Mouse (Mus musculus) gastrocnemius, postnatal 14 days (tissue): ENCODE results near the gene Trim14. TPM values are rescaled to one million over a fixed set of nuclear protein-coding genes. Genes with fewer than 3 reads are reported as not detected.

Experiments
- DNase-seq: peaks from one replicate; pipeline ENCODE4 v3.0.0; 2021; ENCODE audit warnings: mixed read lengths
- intact Hi-C: fragments of 180-260 bp; cut with DNase I; formaldehyde crosslinking; loops from one replicate; pipeline ENCODE4 v1.15.1; 2025; ENCODE audit warnings: low total_unique reads
- total RNA-seq, 2 experiments: library from RNA; stranded (reverse); gene quantifications; 2 replicates each; pipeline ENCODE4 v1.2.3; 2021

Trim14 gene
- total RNA-seq, 2 experiments from 2014 or later, result 0.66 to 0.93 TPM

DNA sequence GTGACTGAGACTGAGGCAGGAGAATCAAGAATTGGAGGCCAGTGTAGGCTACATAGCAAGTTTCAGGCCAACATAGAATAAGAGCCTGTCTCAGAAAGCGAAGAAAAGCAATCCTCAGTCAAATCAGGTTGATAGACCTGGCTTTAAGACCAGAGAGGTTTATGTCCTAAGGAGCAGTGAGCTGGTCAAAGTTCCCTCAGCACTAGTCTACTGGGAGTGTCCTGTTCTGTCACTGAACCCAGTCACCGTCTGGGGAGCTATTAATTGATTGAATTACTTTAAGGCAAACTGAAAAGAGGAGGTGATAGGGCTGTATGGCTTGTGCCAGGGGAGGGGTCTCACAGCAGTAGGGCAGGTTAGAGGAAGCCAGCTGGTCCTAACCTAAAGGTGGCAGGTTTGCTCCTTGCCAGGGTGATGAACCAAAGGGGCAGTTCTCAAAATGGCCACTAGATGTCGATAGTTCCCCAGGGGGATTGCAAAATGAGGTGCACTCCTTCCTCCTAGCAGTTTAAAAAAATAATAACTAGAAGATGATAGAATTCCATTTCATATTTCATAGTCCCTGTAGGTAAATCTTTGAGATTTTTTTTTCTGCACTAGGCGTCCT lies 38.6 kb downstream of the Trim14 start:
- intact Hi-C loops, result no loop called here
- DNase-seq, result peak; percentile 47

GRCm38 (mm10) chr4:46495543-46495942 lies 40.4 kb downstream of the Trim14 start:
- DNase-seq, result no peak
- intact Hi-C loops, result no loop called here

DNA sequence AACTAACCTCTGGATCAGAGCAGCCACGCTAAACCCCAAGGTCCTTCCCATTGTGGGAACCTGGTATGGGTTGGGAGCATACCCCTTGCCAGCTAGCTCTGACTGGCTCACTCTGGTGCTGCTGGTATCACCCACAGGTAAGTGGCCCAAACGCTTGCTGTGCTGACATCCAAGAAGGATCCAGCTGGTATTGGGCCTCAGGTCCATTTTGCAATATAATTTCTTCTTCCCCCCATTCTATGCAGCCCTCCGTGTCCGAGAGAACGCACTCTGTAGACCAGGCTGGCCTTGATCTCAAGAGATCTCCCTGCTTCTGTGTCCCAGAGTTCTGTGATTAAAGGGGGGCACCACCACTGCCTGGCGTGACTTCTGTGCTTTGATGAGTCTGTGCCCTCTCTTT lies 42.9 kb downstream of the Trim14 start:
- intact Hi-C loops, result no loop called here

GRCm38 (mm10) chr4:46489028-46489925 lies 46.7 kb downstream of the Trim14 start, which contains the start of gene Nans:
Nans (plus strand) TSS chr4:46489248.
- peak; percentile 97 for DNase-seq
- intact Hi-C loops, result no loop called here

More for the DNA sequence above, 42.9 kb downstream of the Trim14 start:
- no peak for DNase-seq

DNA sequence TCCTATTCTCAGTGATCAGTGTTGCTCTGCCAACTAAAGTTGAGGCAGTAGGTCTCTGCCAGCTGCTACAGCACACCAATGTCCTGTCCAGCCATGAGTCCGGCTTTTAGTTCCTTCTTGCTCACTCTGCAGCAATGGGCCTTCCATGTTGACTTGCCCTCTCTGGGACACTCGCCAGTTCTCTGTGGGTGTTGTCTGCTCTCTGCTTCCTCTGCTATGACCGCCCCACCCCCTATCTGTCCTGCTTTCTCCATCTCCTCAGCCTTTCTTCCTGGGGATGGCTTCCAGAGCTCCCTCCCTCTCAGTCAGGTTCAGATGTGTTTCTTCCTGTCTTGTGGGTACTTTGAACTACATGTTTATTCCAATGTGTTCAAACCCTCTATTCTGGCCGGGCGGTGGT lies 48.6 kb downstream of the Trim14 start:
- intact Hi-C loops, result no loop called here
- peak; percentile 57 for DNase-seq

- DNase-seq, result peak; percentile 85
These were observed 50.1 kb downstream of the Trim14 start for GRCm38 (mm10) chr4:46485696-46486417.

DNA sequence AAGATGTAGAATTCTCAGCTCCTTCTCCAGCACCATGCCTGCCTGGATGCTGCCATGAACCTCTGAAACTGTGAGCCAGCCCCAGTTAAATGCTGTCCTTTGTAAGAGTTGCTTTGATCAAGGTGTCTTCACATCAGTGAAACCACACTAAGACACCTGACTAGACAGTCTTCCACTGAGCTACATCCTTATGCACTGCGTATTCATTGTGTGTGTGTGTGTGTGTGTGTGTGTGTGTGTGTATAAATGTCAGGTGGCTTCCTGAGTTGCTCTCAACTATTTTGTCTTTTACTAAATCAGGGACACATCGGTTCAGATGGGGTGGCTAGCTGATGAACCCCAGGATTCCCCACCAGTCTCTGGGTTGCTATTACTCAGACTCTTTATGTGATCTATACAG lies 56.9 kb downstream of the Trim14 start:
- no peak for DNase-seq

More at GRCm38 (mm10) chr4:46485696-46486417, 50.1 kb downstream of the Trim14 start:
- intact Hi-C loops, result no loop called here

GRCm38 (mm10) chr4:46475101-46475500 lies 60.8 kb downstream of the Trim14 start:
- intact Hi-C loops, result no loop called here
- no peak for DNase-seq

More for the DNA sequence above, 56.9 kb downstream of the Trim14 start:
- intact Hi-C loops, result no loop called here

- intact Hi-C loops, result no loop called here
- DNase-seq, result no peak
These were observed 70.2 kb downstream of the Trim14 start for GRCm38 (mm10) chr4:46465740-46466139.

DNA sequence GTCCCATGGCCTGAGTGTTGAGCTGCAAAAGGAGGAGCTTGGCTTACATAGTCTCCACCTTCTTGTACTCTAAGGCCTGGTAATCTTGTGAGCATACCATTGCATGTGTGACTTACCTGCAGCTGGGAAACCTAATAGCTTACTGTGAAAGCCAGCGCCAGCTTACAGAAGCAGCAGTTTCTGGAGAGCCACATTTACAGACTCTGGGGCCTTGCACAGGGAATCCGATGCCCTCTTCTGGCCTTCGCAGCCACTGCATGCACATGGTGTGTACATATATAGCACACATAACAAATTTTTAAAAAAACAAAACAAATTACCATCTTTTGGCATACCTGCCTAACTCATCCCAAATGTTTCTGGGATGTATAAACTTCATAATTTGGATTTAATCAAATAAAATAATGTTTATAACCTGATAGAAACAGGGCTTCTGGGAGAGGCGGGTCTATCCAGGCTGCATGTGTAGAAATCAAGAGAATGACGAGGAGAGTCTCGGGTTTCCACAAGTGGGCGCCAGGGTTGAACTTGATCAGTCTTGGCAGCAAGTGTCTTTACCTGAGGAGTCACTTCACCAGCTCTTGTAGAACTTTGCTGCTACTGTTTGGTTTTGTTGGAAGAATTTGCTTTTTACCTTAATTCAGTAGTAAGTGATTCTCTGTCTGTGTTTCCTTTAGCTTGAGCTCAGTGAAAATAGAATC lies 72.7 kb downstream of the Trim14 start:
- intact Hi-C loops, result loop anchor here (5.0 kb wide), 1 partner anchor 71 kb away; no protein-coding TSS in a partner anchor
- peak; percentile 29 for DNase-seq

GRCm38 (mm10) chr4:46458411-46458810 lies 77.5 kb downstream of the Trim14 start:
- intact Hi-C loops, result no loop called here
- no peak for DNase-seq

- intact Hi-C loops, result no loop called here
- no peak for DNase-seq
These were observed 78.8 kb downstream of the Trim14 start for GRCm38 (mm10) chr4:46457186-46457585.

DNA sequence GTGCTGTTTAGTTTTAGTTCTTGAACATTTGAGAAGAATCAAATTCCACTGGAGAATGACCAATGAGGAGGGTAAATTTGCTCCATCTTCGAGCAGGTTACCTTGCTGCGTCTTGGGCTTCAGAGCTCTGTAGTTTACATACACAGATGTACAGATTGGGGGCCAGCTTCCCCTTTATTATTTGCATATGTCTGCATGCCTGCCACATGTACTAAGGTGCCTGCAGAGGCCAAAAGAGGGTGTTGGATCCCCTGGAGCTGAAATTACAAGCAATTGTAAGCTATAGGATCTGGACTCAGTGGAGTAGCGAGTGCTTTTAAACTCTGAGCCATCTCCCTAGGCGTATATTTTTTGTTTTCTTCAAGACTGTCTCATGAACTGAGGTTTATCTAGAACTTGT lies 79.2 kb downstream of the Trim14 start:
- intact Hi-C loops, result no loop called here
- DNase-seq, result no peak

DNA sequence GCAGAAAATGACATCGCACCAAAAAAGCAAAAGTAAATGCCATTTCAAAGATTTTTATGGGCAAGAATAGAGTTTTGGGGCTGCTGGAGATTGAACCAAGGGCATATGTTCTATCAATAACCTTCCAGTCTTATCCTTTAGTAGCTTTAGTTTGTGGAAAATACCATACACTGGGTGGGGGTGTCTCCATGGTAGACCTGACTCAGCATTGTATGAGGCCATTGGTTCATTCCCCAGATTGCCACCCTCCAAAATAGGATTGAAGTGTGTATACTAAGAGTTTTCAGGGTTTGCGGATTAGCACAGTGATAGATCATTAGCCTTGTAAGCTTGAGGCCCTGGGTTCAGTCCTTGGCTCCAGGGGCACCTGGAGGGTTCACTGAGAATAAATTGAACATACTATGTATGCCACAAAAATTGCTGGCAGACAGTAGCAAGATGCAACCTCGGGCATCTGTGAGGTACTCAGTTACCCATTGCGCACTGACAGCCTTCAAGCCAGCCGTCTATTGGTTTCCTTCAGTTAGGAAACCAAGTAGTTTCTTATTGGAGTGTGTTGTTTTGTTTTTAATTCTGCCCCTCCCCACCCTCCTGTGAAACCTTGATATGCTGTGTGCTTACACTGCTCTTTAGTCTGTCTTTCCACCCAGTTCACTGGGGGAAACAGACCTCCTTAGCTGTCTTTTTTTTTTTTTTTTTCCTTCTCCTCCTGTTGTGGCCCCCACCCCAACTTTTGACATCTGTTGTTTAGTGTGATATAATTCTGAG lies 81.7 kb downstream of the Trim14 start:
- intact Hi-C loops, result loop anchor here (5.0 kb wide), 1 partner anchor 67 kb away; the partner anchor contains the start of gene Trmo
- DNase-seq, result no peak

DNA sequence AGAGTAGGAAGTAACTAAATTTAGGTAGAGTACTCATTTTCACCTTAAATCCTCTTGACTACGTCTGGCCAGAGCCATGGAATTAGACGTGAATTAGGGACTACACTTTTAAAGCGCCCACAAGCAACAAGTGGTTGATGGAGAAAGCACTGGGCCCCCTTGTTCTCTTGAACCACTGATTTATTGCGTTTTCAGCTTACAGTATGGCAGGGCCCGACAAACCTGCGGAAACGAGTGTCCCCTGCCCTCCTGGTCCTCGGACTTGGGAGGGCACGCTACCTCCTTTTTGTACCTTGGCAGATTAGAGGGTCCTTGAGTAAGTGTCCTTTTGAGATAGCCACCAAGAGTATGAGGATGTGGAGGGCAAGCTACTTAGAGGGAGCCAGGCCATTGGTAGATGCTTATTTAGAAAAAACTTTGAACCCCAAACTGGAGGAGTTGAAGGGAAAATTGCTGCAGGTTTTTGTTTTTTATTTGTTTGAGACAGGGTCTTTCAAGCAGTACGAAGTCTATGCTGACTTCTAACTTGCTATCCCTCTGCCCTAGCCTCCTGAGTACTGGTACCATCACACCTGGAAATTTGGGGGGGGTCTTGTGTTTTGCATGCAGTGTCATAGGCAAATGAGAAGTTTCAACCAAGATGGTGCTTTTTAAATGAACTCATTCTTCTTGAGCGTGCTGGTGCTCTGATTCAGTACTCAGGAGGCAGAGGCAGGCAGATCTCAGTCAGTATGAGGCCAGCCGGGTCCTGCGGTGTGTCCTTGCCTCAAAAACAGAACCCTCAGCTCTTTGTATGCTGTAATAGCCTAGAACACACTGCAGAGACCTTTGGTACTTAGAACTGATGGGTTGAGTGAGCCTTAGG lies 82.9 kb downstream of the Trim14 start:
- intact Hi-C loops, result loop anchor here (5.0 kb wide), 1 partner anchor 66 kb away; the partner anchor contains the start of gene Trmo
- no peak for DNase-seq

GRCm38 (mm10) chr4:46452481-46452850 lies 83.5 kb downstream of the Trim14 start:
- intact Hi-C loops, result loop anchor here (5.0 kb wide), 1 partner anchor 65 kb away; the partner anchor contains the start of gene Trmo
- peak; percentile 51 for DNase-seq

DNA sequence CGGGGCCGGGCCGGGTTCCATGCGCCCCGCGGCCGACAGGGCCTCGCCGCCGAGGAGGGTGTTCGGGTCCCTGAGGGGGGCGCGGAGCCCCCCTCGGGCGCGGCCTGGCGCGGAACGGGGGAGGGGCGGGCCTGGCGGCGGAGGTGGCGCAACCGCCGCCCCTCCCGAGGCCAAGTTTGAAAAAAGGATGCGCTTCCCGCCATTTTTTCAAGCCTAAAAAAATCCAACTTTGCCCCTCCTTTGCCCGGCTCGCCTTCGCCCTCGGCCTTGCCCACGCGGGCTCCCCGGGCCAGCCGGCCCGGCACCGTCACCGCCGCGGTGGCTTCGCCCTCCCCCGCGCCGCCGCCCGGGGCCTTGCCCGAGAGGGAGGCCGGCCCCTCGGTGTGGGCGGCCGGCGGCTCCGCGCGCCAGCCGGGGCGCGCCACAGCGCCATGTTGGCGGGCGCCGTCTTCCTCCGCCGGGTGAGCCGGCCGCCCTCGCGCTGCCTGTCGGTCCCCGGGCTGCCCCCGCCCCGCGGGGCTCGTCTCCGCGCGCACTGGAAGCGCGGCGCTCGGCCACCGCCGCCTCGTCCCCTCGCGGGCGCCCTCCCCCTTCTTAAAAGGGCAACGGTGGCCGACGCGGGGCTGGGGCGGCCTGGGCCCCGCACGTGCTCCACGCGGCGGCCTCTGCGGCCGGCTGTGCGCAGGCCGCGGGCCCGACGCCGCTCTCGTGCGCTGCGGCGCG lies 84.0 kb downstream of the Trim14 start:
- DNase-seq, result peak; percentile 81

More for the DNA sequence above, 84.0 kb downstream of the Trim14 start:
- intact Hi-C loops, result loop anchor here (5.0 kb wide), 1 partner anchor 65 kb away; the partner anchor contains the start of gene Trmo
